Comparison of ENCODE assay signal across 11 mouse cellular contexts in the genomic region with DNA sequence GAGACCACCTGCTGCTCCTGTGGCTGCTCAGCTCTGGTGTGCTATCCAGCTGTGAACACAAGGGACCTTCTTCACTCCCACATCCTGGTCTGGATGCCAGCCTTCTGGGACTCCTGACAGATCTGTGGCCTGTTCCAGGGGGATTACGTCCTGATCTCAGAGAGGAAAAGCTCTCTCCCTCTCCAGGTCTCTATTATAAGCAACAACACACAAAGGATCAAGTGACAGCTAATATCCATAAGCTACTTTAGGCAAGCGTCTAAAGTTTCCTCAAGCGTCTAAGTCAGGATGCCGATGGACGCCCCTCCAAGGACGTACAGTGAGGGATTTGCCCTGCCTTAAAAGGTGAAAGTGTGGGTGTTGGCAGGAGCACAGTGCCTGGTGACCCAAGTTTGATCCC. TPM values are rescaled to one million over a fixed set of nuclear protein-coding genes. Genes with fewer than 3 reads are reported as not detected.
DNase-seq lines count a peak whose midpoint lies in the region; ATAC-seq and TF ChIP-seq lines count a peak whose summit lies in the region.
"Had no signal": no experiment of that assay in that cellular context is flagged by ENCODE, and none has a peak within 500 bp of the region (broad histone marks: within the 10 kb centered on the region; RNA-seq: fewer than 3 reads in every experiment).

No protein-coding gene starts in this region.

- no peak overlapping the region for H3K9ac ChIP-seq in forebrain, embryonic 11.5 days (ENCODE audit: low read length)
- H3K9ac ChIP-seq in kidney, embryonic 15.5 days: no peak overlapping the region
- H3K9ac ChIP-seq in stomach, postnatal 0 days (ENCODE audit: low read length): no peak overlapping the region
- H3K9ac ChIP-seq: forebrain, postnatal 0 days had no signal

- TF ChIP-seq EP300 in stomach, postnatal 0 days (optimal IDR thresholded peaks at IDR 0.05): no peak

- 52% methylated on average over 6 of the region's 6 CpGs for WGBS in forebrain, embryonic 10.5 days
- 60% methylated on average over 6 of the region's 6 CpGs for WGBS in forebrain, embryonic 11.5 days
- WGBS in kidney, embryonic 15.5 days: 21% methylated on average over 6 of the region's 6 CpGs
- 29% methylated on average over 6 of the region's 6 CpGs for WGBS in stomach, postnatal 0 days

- no peak for DNase-seq in forebrain, embryonic 10.5 days (ENCODE audit: extremely low spot score, low spot score)
- no peak for DNase-seq in forebrain, embryonic 11.5 days (ENCODE audit: low spot score)
- DNase-seq in kidney, adult 18-20 months: no peak
- DNase-seq in retina, adult 2 months (ENCODE audit: low read depth, low spot score): peak; percentile 40
- DNase-seq in retina, embryonic 14.5 days (ENCODE audit: low spot score): no peak
- DNase-seq in stomach, postnatal 0 days (ENCODE audit: low spot score): no peak
- no peak for DNase-seq in cerebellum, adult 11-12 months
- DNase-seq: forebrain, postnatal 0 days; right cerebral cortex, postnatal 25 days had no signal

- H3K27me3 ChIP-seq in forebrain, embryonic 10.5 days (ENCODE audit: poor library complexity, severe bottlenecking): no peaks in the 10 kb centered on the region
- H3K27me3 ChIP-seq in forebrain, embryonic 11.5 days (ENCODE audit: control insufficient read depth, insufficient read depth, low read length): no peaks in the 10 kb centered on the region
- H3K27me3 ChIP-seq in kidney, embryonic 15.5 days: no peaks in the 10 kb centered on the region
- H3K27me3 ChIP-seq in stomach, postnatal 0 days (ENCODE audit: control insufficient read depth, insufficient read depth, low read length): no peaks in the 10 kb centered on the region

- TF ChIP-seq CTCF in stomach, postnatal 0 days (IDR thresholded peaks at IDR 0.05; ENCODE audit: low read depth): no peak

- peaks cover 58% of the 10 kb centered on the region for H3K4me1 ChIP-seq in forebrain, embryonic 10.5 days
- peaks cover 2% of the 10 kb centered on the region; the same call in 1 of the 2 replicates for H3K4me1 ChIP-seq in forebrain, embryonic 11.5 days (replicated peaks; ENCODE audit: control insufficient read depth, insufficient read depth, low read length)
- H3K4me1 ChIP-seq in kidney, embryonic 15.5 days: peaks cover 60% of the 10 kb centered on the region
- peaks cover 5% of the 10 kb centered on the region; the same call in 1 of the 2 replicates for H3K4me1 ChIP-seq in stomach, postnatal 0 days (replicated peaks; ENCODE audit: control insufficient read depth, insufficient read depth)

- no peaks in the 10 kb centered on the region; the same call in 1 of the 2 replicates for H3K36me3 ChIP-seq in forebrain, embryonic 10.5 days (replicated peaks)
- H3K36me3 ChIP-seq in forebrain, embryonic 11.5 days (ENCODE audit: control insufficient read depth, insufficient read depth, low read length): no peaks in the 10 kb centered on the region
- no peaks in the 10 kb centered on the region for H3K36me3 ChIP-seq in kidney, embryonic 15.5 days
- H3K36me3 ChIP-seq in stomach, postnatal 0 days (ENCODE audit: control insufficient read depth, insufficient read depth, low read length): no peaks in the 10 kb centered on the region
- H3K36me3 ChIP-seq: G1E had no signal

- no peaks in the 10 kb centered on the region for H3K9me3 ChIP-seq in forebrain, embryonic 10.5 days
- no peaks in the 10 kb centered on the region for H3K9me3 ChIP-seq in forebrain, embryonic 11.5 days (ENCODE audit: control insufficient read depth, low read length)
- no peaks in the 10 kb centered on the region for H3K9me3 ChIP-seq in kidney, embryonic 15.5 days (replicated peaks)
- H3K9me3 ChIP-seq in stomach, postnatal 0 days (ENCODE audit: control insufficient read depth, low read length): no peaks in the 10 kb centered on the region
- H3K9me3 ChIP-seq: G1E had no signal

- H3K4me3 ChIP-seq in forebrain, embryonic 10.5 days: no peak overlapping the region
- H3K4me3 ChIP-seq in forebrain, embryonic 11.5 days (ENCODE audit: low read depth, low read length): no peak overlapping the region
- H3K4me3 ChIP-seq in kidney, embryonic 15.5 days (replicated peaks): no peak overlapping the region
- H3K4me3 ChIP-seq in stomach, postnatal 0 days (ENCODE audit: low read depth, low read length): no peak overlapping the region

- peak overlapping the region; percentile 83 for H3K27ac ChIP-seq in forebrain, embryonic 10.5 days
- no peak overlapping the region for H3K27ac ChIP-seq in forebrain, embryonic 11.5 days (ENCODE audit: low read depth, low read length)
- peak overlapping the region; percentile 80 for H3K27ac ChIP-seq in kidney, embryonic 15.5 days
- 0 out of 2 replicates have a peak overlapping the region, but pooled peaks have one; percentile 2 for H3K27ac ChIP-seq in stomach, postnatal 0 days (replicated peaks)

- H3K4me2 ChIP-seq in forebrain, embryonic 11.5 days (ENCODE audit: low read depth, low read length, severe bottlenecking): no peak overlapping the region
- H3K4me2 ChIP-seq in kidney, embryonic 15.5 days: no peak overlapping the region
- no peak overlapping the region for H3K4me2 ChIP-seq in stomach, postnatal 0 days (replicated peaks; ENCODE audit: low read depth)

- no peak for ATAC-seq in forebrain, embryonic 11.5 days (replicated peaks; ENCODE audit: low FRiP score)
- peak; percentile 49; the same call in 1 of the 2 replicates for ATAC-seq in kidney, embryonic 15.5 days (replicated peaks; ENCODE audit: low FRiP score)
- ATAC-seq in stomach, postnatal 0 days (ENCODE audit: low FRiP score, low TSS enrichment): no peak

RNA-seq across cellular contexts. Expression of a gene that starts 32.6 kb away (rescaled TPM):
- polyA plus RNA-seq in forebrain, embryonic 10.5 days (2016; fragmentation: Nextera tagmentation; extraction: Ambion mirVana): 108 and 110 TPM in 2 replicates
- polyA plus RNA-seq in forebrain, embryonic 11.5 days (2014; fragmentation: Nextera tagmentation; extraction: Ambion mirVana): 105 and 107 TPM in 2 replicates
- polyA plus RNA-seq in kidney, embryonic 15.5 days (2015; fragmentation: Nextera tagmentation; extraction: Ambion mirVana): 66.2 and 68.8 TPM in 2 replicates
- 43.5 and 46.3 TPM in 2 replicates for polyA plus RNA-seq in stomach, postnatal 0 days (2015; fragmentation: Nextera tagmentation; extraction: Ambion mirVana)

RNA-seq across cellular contexts. Expression of a gene that starts 59.8 kb away (rescaled TPM):
- polyA plus RNA-seq in forebrain, embryonic 10.5 days (2016; fragmentation: Nextera tagmentation; extraction: Ambion mirVana): 8.6 and 9.7 TPM in 2 replicates
- 14.1 and 14.7 TPM in 2 replicates for polyA plus RNA-seq in forebrain, embryonic 11.5 days (2014; fragmentation: Nextera tagmentation; extraction: Ambion mirVana)
- polyA plus RNA-seq in kidney, embryonic 15.5 days (2015; fragmentation: Nextera tagmentation; extraction: Ambion mirVana): 14.7 and 16.9 TPM in 2 replicates
- polyA plus RNA-seq in stomach, postnatal 0 days (2015; fragmentation: Nextera tagmentation; extraction: Ambion mirVana): 9.7 and 10.8 TPM in 2 replicates
